In genomic region chr8:85517336-85517735, GRCm38 (mm10) we compare ENCODE assay signal across 19 mouse cellular contexts. TPM values are rescaled to one million over a fixed set of nuclear protein-coding genes. Genes with fewer than 3 reads are reported as not detected.
DNase-seq lines count a peak whose midpoint lies in the region; ATAC-seq and TF ChIP-seq lines count a peak whose summit lies in the region.
"Had no signal": no experiment of that assay in that cellular context is flagged by ENCODE, and none has a peak within 500 bp of the region (broad histone marks: within the 10 kb centered on the region; RNA-seq: fewer than 3 reads in every experiment).

No protein-coding gene starts in this region.

- no peaks in the 10 kb centered on the region for H3K27me3 ChIP-seq in intestine, postnatal 0 days (replicated peaks; ENCODE audit: control insufficient read depth, insufficient read depth, low read length)
- H3K27me3 ChIP-seq: forebrain, embryonic 15.5 days; hindbrain, embryonic 13.5 days; limb, embryonic 13.5 days had no signal

- no peak overlapping the region for H3K4me3 ChIP-seq in layer of hippocampus, adult 2 months
- no peak overlapping the region for H3K4me3 ChIP-seq in intestine, postnatal 0 days (ENCODE audit: low read depth, low read length)
- H3K4me3 ChIP-seq: embryonic facial prominence, embryonic 10.5 days; forebrain, embryonic 15.5 days; hindbrain, embryonic 13.5 days; limb, embryonic 13.5 days had no signal

- no peak overlapping the region for H3K4me2 ChIP-seq in intestine, postnatal 0 days (replicated peaks; ENCODE audit: low read depth)
- H3K4me2 ChIP-seq: forebrain, embryonic 15.5 days; hindbrain, embryonic 13.5 days; limb, embryonic 13.5 days had no signal

- no peak for DNase-seq in frontal cortex, postnatal 10 days (ENCODE audit: low spot score in 2 of 2)
- peak; percentile 48 to 51 for DNase-seq in layer of hippocampus, adult 2 months (ENCODE audit: low spot score in 2 of 2)
- DNase-seq in layer of hippocampus, adult 9-10 months (ENCODE audit: low spot score): no peak
- peak; percentile 68 to 73 for DNase-seq in left cerebral cortex, adult 9 months (ENCODE audit: low spot score in 2 of 2)
- peak; percentile 52 for DNase-seq in right cerebral cortex, postnatal 25 days
- no peak for DNase-seq in lung, postnatal 14 days
- DNase-seq: cerebellum, adult 11-12 months; cerebellum, postnatal 25 days; midbrain, embryonic 14.5 days; retina, postnatal 1 day; thymus, postnatal 36 days had no signal

- no peaks in the 10 kb centered on the region for H3K9me3 ChIP-seq in intestine, postnatal 0 days (ENCODE audit: control insufficient read depth)
- H3K9me3 ChIP-seq: embryonic facial prominence, embryonic 10.5 days; forebrain, embryonic 15.5 days; hindbrain, embryonic 13.5 days; limb, embryonic 13.5 days had no signal

- 83% methylated on average over 4 of the region's 4 CpGs for WGBS in intestine, postnatal 0 days

- H3K9ac ChIP-seq in intestine, postnatal 0 days (ENCODE audit: low read depth, low read length): no peak overlapping the region
- H3K9ac ChIP-seq: forebrain, embryonic 15.5 days; limb, embryonic 13.5 days; liver, embryonic 14.5 days had no signal

- peak overlapping the region; percentile 67 for H3K27ac ChIP-seq in layer of hippocampus, adult 2 months
- no peak overlapping the region for H3K27ac ChIP-seq in intestine, postnatal 0 days (ENCODE audit: low read depth, low read length)
- H3K27ac ChIP-seq: embryonic facial prominence, embryonic 10.5 days; forebrain, embryonic 15.5 days; hindbrain, embryonic 13.5 days; limb, embryonic 13.5 days; liver, embryonic 14.5 days had no signal

- peaks cover 31% of the 10 kb centered on the region for H3K36me3 ChIP-seq in intestine, postnatal 0 days (ENCODE audit: control insufficient read depth, insufficient read depth)

- ATAC-seq in frontal cortex, adult (ENCODE audit: low TSS enrichment): peak; percentile 58
- no peak for ATAC-seq in intestine, postnatal 0 days
- ATAC-seq: forebrain, embryonic 15.5 days; intestine, embryonic 16.5 days had no signal

- TF ChIP-seq CTCF in layer of hippocampus, adult 2 months (conservative IDR thresholded peaks at IDR 0.05): no peak
- TF ChIP-seq CTCF in intestine, postnatal 0 days (IDR thresholded peaks at IDR 0.05; ENCODE audit: low read depth): no peak

- no peaks in the 10 kb centered on the region for H3K4me1 ChIP-seq in intestine, postnatal 0 days (replicated peaks; ENCODE audit: control insufficient read depth, insufficient read depth, low read length)
- H3K4me1 ChIP-seq: embryonic facial prominence, embryonic 10.5 days; forebrain, embryonic 15.5 days; limb, embryonic 13.5 days had no signal

RNA-seq across cellular contexts. Expression of gene Gpt2, which starts 25.0 kb away (rescaled TPM):
- total RNA-seq in layer of hippocampus, adult 2 months (2021): 10 to 100 TPM; 70.9 to 88.3 TPM
- 3.5 and 3.6 TPM in 2 replicates for polyA plus RNA-seq in intestine, postnatal 0 days (2015; fragmentation: Nextera tagmentation; extraction: Ambion mirVana)

RNA-seq across cellular contexts. Expression of gene Dnaja2, which starts 37.8 kb away (rescaled TPM):
- 100 to 1,000 TPM; 193 to 201 TPM for total RNA-seq in layer of hippocampus, adult 2 months (2021)
- polyA plus RNA-seq in intestine, postnatal 0 days (2015; fragmentation: Nextera tagmentation; extraction: Ambion mirVana): 101 and 104 TPM in 2 replicates

Comparison
In these comparisons a context has a peak if more than half of its experiments do, and no peak if none do; other contexts are left out.
1. DNase-seq: peak in layer of hippocampus, adult 2 months (2 of 2), left cerebral cortex, adult 9 months (2 of 2) and right cerebral cortex, postnatal 25 days (single experiment); none in frontal cortex, postnatal 10 days (0 of 2), layer of hippocampus, adult 9-10 months (single experiment) and lung, postnatal 14 days (single experiment).